Mouse (Mus musculus): ENCODE data around the gene Orai2. TPM values are rescaled to one million over a fixed set of nuclear protein-coding genes. Genes with fewer than 3 reads are reported as not detected.

The Orai2 gene
- total RNA-seq, 1 experiment: 4.8 TPM

- H3K4me1 ChIP-seq (ENCODE audit: control insufficient read depth in 2 of 2, insufficient read depth in 2 of 2, low read length in 2 of 2, poor library complexity in 1 of 2): peaks cover 0 to 3% of the 10 kb centered on the region in 2 experiments; a peak in 1 of 4 replicates
- TF ChIP-seq MAFK (IDR thresholded peaks at IDR 0.05; ENCODE audit: insufficient read depth, low read depth, low read length) (no peak), HCFC1 (IDR thresholded peaks at IDR 0.05; ENCODE audit: borderline replicate concordance, insufficient read depth, low read length) (no peak), ZNF384 (IDR thresholded peaks at IDR 0.05; ENCODE audit: low read depth, low read length) (no peak), CHD2 (IDR thresholded peaks at IDR 0.05; ENCODE audit: low read depth, low read length) (no peak), ZC3H11A (IDR thresholded peaks at IDR 0.05; ENCODE audit: borderline replicate concordance, low read depth, low read length) (no peak)
- in situ Hi-C loops (cut with MboI; ENCODE audit: low sequenced_read_pairs in 2 of 2, unreplicated experiment in 2 of 2): no loop called here
- H3K4me3 ChIP-seq (ENCODE audit: insufficient read depth in 1 of 2, low read depth in 1 of 2, low read length in 2 of 2, poor library complexity in 1 of 2, severe bottlenecking in 1 of 2): peak overlapping the region in 1 of 2 experiments; percentile 67; a peak in 1 of 4 replicates
- no peaks in the 10 kb centered on the region for H3K36me3 ChIP-seq (ENCODE audit: control insufficient read depth, insufficient read depth, low read length, poor library complexity, severe bottlenecking)
- H3K9ac ChIP-seq (ENCODE audit: insufficient read depth, low read depth, low read length, poor library complexity, severe bottlenecking): no peak overlapping the region
- H3K9me3 ChIP-seq (ENCODE audit: control insufficient read depth, insufficient read depth, low read depth, low read length): no peaks in the 10 kb centered on the region
- DNase-seq (ENCODE audit: low read depth, low spot score): no peak
- H3K27ac ChIP-seq (ENCODE audit: insufficient read depth, low read depth, low read length, poor library complexity, severe bottlenecking): no peak overlapping the region
Observed at GRCm38 (mm10) chr5:136171363-136172341, 1.1 kb upstream of the Orai2 start.

DNA sequence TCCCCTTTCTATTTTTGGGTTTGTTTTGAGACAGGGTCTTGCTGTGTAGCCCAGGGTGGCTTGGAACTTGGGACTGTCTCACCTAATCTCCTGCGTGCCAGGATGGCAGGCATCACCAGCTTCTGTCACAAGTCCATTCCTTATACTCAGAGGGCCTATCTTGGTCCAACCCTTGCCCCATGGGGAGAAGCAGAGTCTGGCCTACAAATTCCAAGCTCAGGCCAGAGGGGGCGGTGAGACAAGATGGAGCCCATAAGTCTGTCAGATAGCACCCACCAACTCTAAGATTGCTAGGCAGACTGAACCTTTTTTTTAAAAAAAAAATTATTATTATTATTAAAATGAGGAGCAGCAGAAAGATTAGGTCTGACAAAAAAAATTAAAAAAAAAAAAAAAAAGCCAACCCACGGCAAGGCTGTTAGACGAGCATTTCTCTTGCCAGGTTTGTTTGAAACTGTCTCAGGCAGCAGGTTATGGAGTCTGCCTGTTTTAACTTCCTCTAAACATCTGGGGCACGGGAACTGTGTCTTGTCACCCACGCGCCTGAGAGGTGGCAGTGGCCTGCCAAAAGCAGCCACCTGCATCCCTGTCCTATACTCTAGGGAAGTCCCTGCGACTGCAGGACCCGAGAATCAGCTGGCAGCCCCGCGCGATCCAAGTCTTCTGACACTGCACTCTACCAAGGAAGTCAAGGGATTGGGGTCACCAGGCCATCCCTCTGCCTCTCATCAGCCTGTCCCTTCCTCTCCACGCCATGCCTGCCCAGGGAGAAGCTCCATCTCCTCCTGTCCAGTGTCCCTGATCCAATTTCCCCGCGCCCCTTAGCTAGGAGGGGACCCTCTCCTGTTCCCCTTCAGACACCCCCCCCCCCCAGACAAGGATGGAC, 644 bp downstream of the Orai2 start:
- Histone ChIP-seq H3K4me1 (ENCODE audit: control insufficient read depth in 2 of 2, insufficient read depth in 2 of 2, low read length in 2 of 2, poor library complexity in 1 of 2) (peaks cover 0 to 3% of the 10 kb centered on the region in 2 experiments; a peak in 1 of 4 replicates), H3K27ac (ENCODE audit: insufficient read depth, low read depth, low read length, poor library complexity, severe bottlenecking) (no peak overlapping the region), H3K4me3 (ENCODE audit: insufficient read depth in 1 of 2, low read depth in 1 of 2, low read length in 2 of 2, poor library complexity in 1 of 2, severe bottlenecking in 1 of 2) (peak overlapping the region; percentile 54 to 67), H3K9ac (ENCODE audit: insufficient read depth, low read depth, low read length, poor library complexity, severe bottlenecking) (peak overlapping the region; percentile 9; the same call in 1 of the 2 replicates), H3K9me3 (ENCODE audit: control insufficient read depth, insufficient read depth, low read depth, low read length) (no peaks in the 10 kb centered on the region), H3K36me3 (ENCODE audit: control insufficient read depth, insufficient read depth, low read length, poor library complexity, severe bottlenecking) (no peaks in the 10 kb centered on the region)
- DNase-seq (ENCODE audit: low read depth, low spot score): no peak
- no peak for TF ChIP-seq HCFC1 (IDR thresholded peaks at IDR 0.05; ENCODE audit: borderline replicate concordance, insufficient read depth, low read length)
- no peak for TF ChIP-seq ZNF384 (IDR thresholded peaks at IDR 0.05; ENCODE audit: low read depth, low read length)
- TF ChIP-seq ZC3H11A (IDR thresholded peaks at IDR 0.05; ENCODE audit: borderline replicate concordance, low read depth, low read length): no peak
- TF ChIP-seq MAFK (IDR thresholded peaks at IDR 0.05; ENCODE audit: insufficient read depth, low read depth, low read length): no peak
- no peak for TF ChIP-seq CHD2 (IDR thresholded peaks at IDR 0.05; ENCODE audit: low read depth, low read length)
- in situ Hi-C loops (cut with MboI; ENCODE audit: low sequenced_read_pairs in 2 of 2, unreplicated experiment in 2 of 2): no loop called here

GRCm38 (mm10) chr5:136168071-136168470, 2.4 kb downstream of the Orai2 start:
- TF ChIP-seq MAFK (IDR thresholded peaks at IDR 0.05; ENCODE audit: insufficient read depth, low read depth, low read length) (no peak), ZNF384 (IDR thresholded peaks at IDR 0.05; ENCODE audit: low read depth, low read length) (no peak), CHD2 (IDR thresholded peaks at IDR 0.05; ENCODE audit: low read depth, low read length) (no peak), HCFC1 (IDR thresholded peaks at IDR 0.05; ENCODE audit: borderline replicate concordance, insufficient read depth, low read length) (no peak)
- in situ Hi-C loops (cut with MboI; ENCODE audit: low sequenced_read_pairs in 2 of 2, unreplicated experiment in 2 of 2): no loop called here
- Histone ChIP-seq H3K36me3 (ENCODE audit: control insufficient read depth, insufficient read depth, low read length, poor library complexity, severe bottlenecking) (no peaks in the 10 kb centered on the region), H3K9me3 (ENCODE audit: control insufficient read depth, insufficient read depth, low read depth, low read length) (no peaks in the 10 kb centered on the region), H3K27ac (ENCODE audit: insufficient read depth, low read depth, low read length, poor library complexity, severe bottlenecking) (no peak overlapping the region), H3K4me3 (ENCODE audit: insufficient read depth in 1 of 2, low read depth in 1 of 2, low read length in 2 of 2, poor library complexity in 1 of 2, severe bottlenecking in 1 of 2) (no peak overlapping the region), H3K4me1 (ENCODE audit: control insufficient read depth in 2 of 2, insufficient read depth in 2 of 2, low read length in 2 of 2, poor library complexity in 1 of 2) (peaks cover 0 to 3% of the 10 kb centered on the region in 2 experiments; a peak in 1 of 4 replicates), H3K9ac (ENCODE audit: insufficient read depth, low read depth, low read length, poor library complexity, severe bottlenecking) (no peak overlapping the region)
- DNase-seq (ENCODE audit: low read depth, low spot score): no peak

- no peak overlapping the region for H3K9ac ChIP-seq (ENCODE audit: insufficient read depth, low read depth, low read length, poor library complexity, severe bottlenecking)
- H3K36me3 ChIP-seq (ENCODE audit: control insufficient read depth, insufficient read depth, low read length, poor library complexity, severe bottlenecking): no peaks in the 10 kb centered on the region
- no peaks in the 10 kb centered on the region for H3K9me3 ChIP-seq (ENCODE audit: control insufficient read depth, insufficient read depth, low read depth, low read length)
- in situ Hi-C loops (cut with MboI; ENCODE audit: low sequenced_read_pairs in 2 of 2, unreplicated experiment in 2 of 2): no loop called here
- H3K4me3 ChIP-seq (ENCODE audit: insufficient read depth in 1 of 2, low read depth in 1 of 2, low read length in 2 of 2, poor library complexity in 1 of 2, severe bottlenecking in 1 of 2): no peak overlapping the region
- DNase-seq (ENCODE audit: low read depth, low spot score): no peak
- no peak overlapping the region for H3K27ac ChIP-seq (ENCODE audit: insufficient read depth, low read depth, low read length, poor library complexity, severe bottlenecking)
- TF ChIP-seq HCFC1 (IDR thresholded peaks at IDR 0.05; ENCODE audit: borderline replicate concordance, insufficient read depth, low read length): no peak
- TF ChIP-seq ZNF384 (IDR thresholded peaks at IDR 0.05; ENCODE audit: low read depth, low read length): no peak
- TF ChIP-seq ZC3H11A (IDR thresholded peaks at IDR 0.05; ENCODE audit: borderline replicate concordance, low read depth, low read length): no peak
- no peak for TF ChIP-seq CHD2 (IDR thresholded peaks at IDR 0.05; ENCODE audit: low read depth, low read length)
- no peak for TF ChIP-seq MAFK (IDR thresholded peaks at IDR 0.05; ENCODE audit: insufficient read depth, low read depth, low read length)
- peaks cover 0 to 3% of the 10 kb centered on the region in 2 experiments; a peak in 1 of 4 replicates for H3K4me1 ChIP-seq (ENCODE audit: control insufficient read depth in 2 of 2, insufficient read depth in 2 of 2, low read length in 2 of 2, poor library complexity in 1 of 2)
Observed at GRCm38 (mm10) chr5:136167296-136167695, 3.2 kb downstream of the Orai2 start.

All from ES-E14 (cell line).